Comparison of ENCODE assay signal across 10 mouse cellular contexts in the genomic region with DNA sequence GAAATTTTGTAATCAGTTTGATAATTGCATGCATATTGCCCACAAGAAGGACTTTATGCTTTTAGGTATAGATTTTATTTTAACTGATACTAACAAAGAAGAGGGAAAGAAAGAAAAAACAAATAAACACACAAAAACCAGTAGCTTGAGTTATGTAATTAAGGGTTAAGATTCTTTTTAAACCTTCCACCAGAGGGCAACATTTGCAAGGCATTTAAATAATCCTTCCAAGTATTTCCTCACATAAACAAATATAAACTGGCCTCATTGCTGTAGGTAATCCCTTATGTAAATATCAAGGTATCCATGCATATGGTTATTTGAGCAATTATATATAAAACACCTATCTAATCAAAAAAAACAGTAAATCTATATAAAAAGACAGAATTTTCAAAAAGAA. TPM values are rescaled to one million over a fixed set of nuclear protein-coding genes. Genes with fewer than 3 reads are reported as not detected.
DNase-seq lines count a peak whose midpoint lies in the region; ATAC-seq and TF ChIP-seq lines count a peak whose summit lies in the region.
"Had no signal": no experiment of that assay in that cellular context is flagged by ENCODE, and none has a peak within 500 bp of the region (broad histone marks: within the 10 kb centered on the region; RNA-seq: fewer than 3 reads in every experiment).

No protein-coding gene starts in this region.

- ATAC-seq in embryonic facial prominence, embryonic 11.5 days (replicated peaks; ENCODE audit: insufficient number of reproducible peaks, low FRiP score, low TSS enrichment, low read depth) = no peak
- ATAC-seq in limb, embryonic 14.5 days (ENCODE audit: low FRiP score, low read depth) = no peak
- no peak for ATAC-seq in neural tube, embryonic 15.5 days (ENCODE audit: low FRiP score)

- no peaks in the 10 kb centered on the region for H3K9me3 ChIP-seq in embryonic facial prominence, embryonic 11.5 days (replicated peaks; ENCODE audit: control insufficient read depth, low read length)
- no peaks in the 10 kb centered on the region for H3K9me3 ChIP-seq in embryonic facial prominence, embryonic 10.5 days
- no peaks in the 10 kb centered on the region for H3K9me3 ChIP-seq in limb, embryonic 14.5 days (ENCODE audit: control insufficient read depth, low read length)
- no peaks in the 10 kb centered on the region for H3K9me3 ChIP-seq in limb, embryonic 10.5 days (replicated peaks)
- H3K9me3 ChIP-seq in neural tube, embryonic 15.5 days (replicated peaks) = no peaks in the 10 kb centered on the region
- H3K9me3 ChIP-seq: heart, embryonic 12.5 days; liver, embryonic 15.5 days had no signal

- H3K4me1 ChIP-seq in embryonic facial prominence, embryonic 11.5 days (ENCODE audit: control insufficient read depth, insufficient read depth, low read length) = no peaks in the 10 kb centered on the region
- H3K4me1 ChIP-seq in embryonic facial prominence, embryonic 10.5 days = no peaks in the 10 kb centered on the region
- H3K4me1 ChIP-seq in limb, embryonic 14.5 days (ENCODE audit: control insufficient read depth, insufficient read depth, low read length) = no peaks in the 10 kb centered on the region
- H3K4me1 ChIP-seq in limb, embryonic 10.5 days = no peaks in the 10 kb centered on the region
- H3K4me1 ChIP-seq in neural tube, embryonic 15.5 days = peaks cover 4% of the 10 kb centered on the region; the same call in 1 of the 2 replicates
- H3K4me1 ChIP-seq: heart, embryonic 12.5 days; liver, embryonic 15.5 days had no signal

- no peak overlapping the region for H3K4me3 ChIP-seq in embryonic facial prominence, embryonic 11.5 days (ENCODE audit: low read depth, low read length)
- H3K4me3 ChIP-seq in embryonic facial prominence, embryonic 10.5 days = no peak overlapping the region
- no peak overlapping the region for H3K4me3 ChIP-seq in limb, embryonic 14.5 days (replicated peaks; ENCODE audit: low read length)
- H3K4me3 ChIP-seq in limb, embryonic 10.5 days = no peak overlapping the region
- no peak overlapping the region for H3K4me3 ChIP-seq in neural tube, embryonic 15.5 days (replicated peaks)
- H3K4me3 ChIP-seq: heart, embryonic 12.5 days; liver, embryonic 15.5 days had no signal

- no peak for TF ChIP-seq POLR2A in limb, embryonic 14.5 days (IDR thresholded peaks at IDR 0.05; ENCODE audit: borderline replicate concordance, extremely low read depth, insufficient read depth, insufficient read length)

- no peaks in the 10 kb centered on the region for H3K36me3 ChIP-seq in embryonic facial prominence, embryonic 11.5 days (replicated peaks; ENCODE audit: control insufficient read depth, insufficient read depth, low read depth, low read length)
- no peaks in the 10 kb centered on the region for H3K36me3 ChIP-seq in embryonic facial prominence, embryonic 10.5 days (replicated peaks)
- H3K36me3 ChIP-seq in limb, embryonic 14.5 days (ENCODE audit: control insufficient read depth, insufficient read depth, low read length) = no peaks in the 10 kb centered on the region
- no peaks in the 10 kb centered on the region for H3K36me3 ChIP-seq in limb, embryonic 10.5 days
- no peaks in the 10 kb centered on the region for H3K36me3 ChIP-seq in neural tube, embryonic 15.5 days
- H3K36me3 ChIP-seq: heart, embryonic 12.5 days; liver, embryonic 15.5 days had no signal

- peak; percentile 68 for DNase-seq in embryonic facial prominence, embryonic 11.5 days (ENCODE audit: low spot score)
- DNase-seq in embryonic facial prominence, embryonic 10.5 days (ENCODE audit: low spot score) = no peak
- DNase-seq in limb, embryonic 14.5 days (ENCODE audit: low spot score) = peak; percentile 70
- DNase-seq in limb, embryonic 10.5 days (ENCODE audit: low spot score) = no peak
- DNase-seq in c-Kit-positive CD71-positive TER-119-positive erythroid progenitor cells, embryonic 14.5 days (ENCODE audit: low spot score) = peak; percentile 1
- no peak for DNase-seq in kidney, postnatal 25 days
- DNase-seq in layer of hippocampus, adult 8-10 months (ENCODE audit: low spot score in 2 of 2) = no peak

- H3K9ac ChIP-seq in embryonic facial prominence, embryonic 11.5 days (replicated peaks; ENCODE audit: low read length) = no peak overlapping the region
- no peak overlapping the region for H3K9ac ChIP-seq in limb, embryonic 14.5 days (ENCODE audit: low read depth, low read length, severe bottlenecking)
- no peak overlapping the region for H3K9ac ChIP-seq in neural tube, embryonic 15.5 days (replicated peaks)
- H3K9ac ChIP-seq: heart, embryonic 12.5 days; liver, embryonic 15.5 days had no signal

- peaks cover 14% of the 10 kb centered on the region for H3K27me3 ChIP-seq in embryonic facial prominence, embryonic 11.5 days (ENCODE audit: control insufficient read depth, insufficient read depth, low read length)
- H3K27me3 ChIP-seq in embryonic facial prominence, embryonic 10.5 days (replicated peaks; ENCODE audit: low read depth, poor library complexity, severe bottlenecking) = peaks cover 24% of the 10 kb centered on the region
- H3K27me3 ChIP-seq in limb, embryonic 14.5 days (ENCODE audit: control insufficient read depth, insufficient read depth, low read length) = peaks cover 16% of the 10 kb centered on the region
- peaks cover 30% of the 10 kb centered on the region for H3K27me3 ChIP-seq in limb, embryonic 10.5 days (ENCODE audit: low read depth, poor library complexity, severe bottlenecking)
- peaks cover 12% of the 10 kb centered on the region; the same call in 1 of the 2 replicates for H3K27me3 ChIP-seq in neural tube, embryonic 15.5 days (replicated peaks)

- no peak overlapping the region for H3K4me2 ChIP-seq in embryonic facial prominence, embryonic 11.5 days (ENCODE audit: low read depth, low read length)
- H3K4me2 ChIP-seq in limb, embryonic 14.5 days (replicated peaks; ENCODE audit: low read depth, low read length, severe bottlenecking) = no peak overlapping the region
- no peak overlapping the region for H3K4me2 ChIP-seq in neural tube, embryonic 15.5 days
- H3K4me2 ChIP-seq: heart, embryonic 12.5 days; liver, embryonic 15.5 days had no signal

- no peak overlapping the region for H3K27ac ChIP-seq in embryonic facial prominence, embryonic 11.5 days (replicated peaks; ENCODE audit: low read depth, low read length)
- no peak overlapping the region for H3K27ac ChIP-seq in embryonic facial prominence, embryonic 10.5 days (replicated peaks)
- no peak overlapping the region for H3K27ac ChIP-seq in limb, embryonic 14.5 days (replicated peaks; ENCODE audit: low read depth, low read length)
- no peak overlapping the region for H3K27ac ChIP-seq in limb, embryonic 10.5 days
- 0 out of 2 replicates have a peak overlapping the region, but pooled peaks have one; percentile 63 for H3K27ac ChIP-seq in neural tube, embryonic 15.5 days (replicated peaks)
- H3K27ac ChIP-seq: liver, embryonic 15.5 days had no signal

RNA-seq across cellular contexts. Expression of gene Slc17a6, which starts 3.9 kb away (rescaled TPM):
- 5.5 and 9.5 TPM in 2 replicates for polyA plus RNA-seq in embryonic facial prominence, embryonic 11.5 days (2014; fragmentation: Nextera tagmentation; extraction: Ambion mirVana)
- 2.9 and 5.4 TPM in 2 replicates for polyA plus RNA-seq in embryonic facial prominence, embryonic 10.5 days (2016; fragmentation: Nextera tagmentation; extraction: Ambion mirVana)
- polyA plus RNA-seq in limb, embryonic 14.5 days (2012; rRNA removed) = 0.69 and 1.00 TPM in 2 replicates
- polyA plus RNA-seq in limb, embryonic 14.5 days (2014; fragmentation: Nextera tagmentation; extraction: Ambion mirVana) = 0.55 and 0.87 TPM in 2 replicates
- polyA plus RNA-seq in limb, embryonic 10.5 days (2016; fragmentation: Nextera tagmentation; extraction: Ambion mirVana) = not detected in 2 replicates
- polyA plus RNA-seq in neural tube, embryonic 15.5 days (2015; fragmentation: Nextera tagmentation; extraction: Ambion mirVana) = 101 and 115 TPM in 2 replicates
- 10 to 100 TPM; 15.1 to 21.9 (median 21.1) TPM for total RNA-seq in layer of hippocampus, adult 8-10 months (2022)

Comparison
In these comparisons a context has a peak if more than half of its experiments do, and no peak if none do; other contexts are left out.
1. DNase-seq: peak in embryonic facial prominence, embryonic 11.5 days (single experiment), limb, embryonic 14.5 days (single experiment) and c-Kit-positive CD71-positive TER-119-positive erythroid progenitor cells, embryonic 14.5 days (single experiment); none in embryonic facial prominence, embryonic 10.5 days (single experiment), limb, embryonic 10.5 days (single experiment), kidney, postnatal 25 days (0 of 2) and layer of hippocampus, adult 8-10 months (0 of 2).